Mouse (Mus musculus) lung, adult 2 months (tissue): Measurements from ENCODE around the gene Rgl1. TPM values are rescaled to one million over a fixed set of nuclear protein-coding genes. Genes with fewer than 3 reads are reported as not detected.
"Not testable (repeated sequence)": the region's sequence is repeated elsewhere in the genome, so short reads cannot be mapped to it uniquely, and the experiment has no call there.

Experiments used
- DNase-seq: peaks from one replicate; pipeline ENCODE4 v3.0.0; 2022
- H3K4me1 ChIP-seq: fragments of 200-500 bp; 2 replicates; pipeline ENCODE4 v1.6.1; 2011; ENCODE audit warnings: low read length; ENCODE audit not compliant: control insufficient read depth, insufficient read depth
- H3K4me3 ChIP-seq: fragments of 200-500 bp; replicated peaks from 2 replicates; pipeline ENCODE3; 2011; ENCODE audit warnings: low read depth, mild to moderate bottlenecking, control low read depth, low read length; ENCODE audit errors: extremely low read depth
- CTCF ChIP-seq: fragments of 200-500 bp; IDR thresholded peaks from 2 replicates; pipeline ENCODE4 v1.5.1; 2011; ENCODE audit warnings: mild to moderate bottlenecking, low read length, control low read depth; ENCODE audit not compliant: insufficient read depth
- POLR2A ChIP-seq: fragments of 200-500 bp; IDR thresholded peaks from 2 replicates; pipeline ENCODE4 v1.6.1; 2011; ENCODE audit warnings: low read depth, mild to moderate bottlenecking, control low read depth, low read length, borderline replicate concordance; ENCODE audit errors: extremely low read depth
- WGBS: fragments of 180-500 bp; shearing (Covaris S2); methylation state at CpG from one replicate; pipeline ENCODE4 v1.1.7; 2018; 5-methylcytosine and 5-hydroxymethylcytosine counted together
- polyA plus RNA-seq: library from polyadenylated mRNA; depleted of rRNA; stranded (reverse); fragments of >200 nt; gene quantifications from 2 replicates; pipeline ENCODE4 v1.2.3, GENCODE M21; 2012

Gene Rgl1
- polyA plus RNA-seq, 1 experiment, result 35.7 TPM

DNA sequence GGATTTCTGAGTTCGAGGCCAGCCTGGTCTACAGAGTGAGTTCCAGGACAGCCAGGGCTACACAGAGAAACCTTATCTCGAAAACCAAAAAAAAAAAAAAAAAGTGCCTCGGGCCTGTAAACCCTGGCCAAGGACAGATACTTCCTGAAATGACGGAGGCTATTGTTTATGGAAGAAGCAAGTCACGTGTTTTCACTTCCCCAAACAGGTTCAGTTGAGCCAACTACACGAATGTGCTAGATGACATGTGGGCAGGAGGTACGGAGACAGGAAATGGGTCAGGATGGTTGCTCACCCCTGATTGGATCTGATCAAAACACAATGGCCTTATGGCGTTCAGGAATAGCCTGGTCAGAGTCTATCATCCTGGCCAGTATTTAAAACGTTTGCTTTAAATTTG, 32.0 kb upstream of the Rgl1 start:
- no peaks in the 10 kb centered on the region for H3K4me1 ChIP-seq
- DNase-seq, result no peak
- WGBS, result 34% methylated on average over 9 of the region's 9 CpGs
- H3K4me3 ChIP-seq, result no peak overlapping the region
- TF ChIP-seq POLR2A (no peak), CTCF (no peak)

DNA sequence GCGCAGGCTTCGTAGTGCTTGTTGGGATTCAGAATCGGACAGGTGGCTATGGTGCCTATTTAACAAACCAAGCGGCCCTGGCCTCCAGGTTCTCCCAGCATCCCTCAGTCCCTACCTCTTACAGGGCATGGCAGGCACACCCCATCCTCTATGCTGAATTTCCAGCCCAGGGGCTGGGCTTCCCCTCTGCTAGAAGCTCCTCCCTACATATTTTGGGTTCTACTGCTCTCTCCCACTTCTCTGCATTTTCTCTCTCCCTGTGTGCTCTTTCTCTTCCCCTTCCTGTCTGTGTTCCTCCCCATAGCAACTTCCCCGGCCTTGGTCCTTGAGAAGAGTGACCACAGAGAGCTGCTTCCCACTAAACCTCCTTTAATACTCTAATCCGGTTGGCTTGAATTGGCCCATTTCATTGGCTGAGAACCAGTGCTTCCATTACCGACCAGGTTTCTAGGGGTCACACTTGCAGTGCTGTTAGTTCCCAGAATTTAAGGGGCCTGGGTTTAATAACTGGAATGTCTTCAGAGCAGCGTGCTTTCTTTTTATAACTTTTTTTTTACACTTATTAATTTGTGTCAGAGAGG, 30.6 kb upstream of the Rgl1 start:
- no peaks in the 10 kb centered on the region for H3K4me1 ChIP-seq
- TF ChIP-seq POLR2A (no peak), CTCF (no peak)
- no peak for DNase-seq
- 74% methylated on average over 8 of the region's 8 CpGs for WGBS
- H3K4me3 ChIP-seq, result no peak overlapping the region

DNA sequence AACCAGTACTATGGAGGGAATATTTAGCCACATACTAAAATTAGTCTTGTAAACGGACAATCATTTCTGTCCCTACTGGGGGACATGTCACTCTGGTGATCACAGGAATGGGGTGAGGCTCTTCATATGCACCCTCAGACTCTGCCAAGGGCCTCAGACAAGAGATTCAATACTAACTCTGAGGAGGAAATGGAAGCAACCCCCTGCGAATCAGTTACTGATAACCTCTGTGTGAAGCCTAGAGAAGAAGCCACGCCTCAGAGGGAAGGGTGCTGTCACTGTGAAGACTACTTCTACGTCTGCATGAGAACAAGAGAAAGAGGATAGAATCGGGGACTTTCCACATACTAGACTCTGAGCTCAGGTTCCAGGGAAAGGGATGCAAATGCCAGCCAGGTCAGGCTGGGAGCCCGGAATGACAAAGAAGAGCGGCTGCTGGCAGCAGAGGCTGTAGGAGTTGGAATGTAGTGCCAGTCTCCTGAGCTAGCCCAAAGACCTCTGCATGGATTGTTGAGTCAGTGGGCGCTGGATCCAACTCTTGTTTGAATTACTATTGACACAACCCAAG, 29.6 kb upstream of the Rgl1 start:
- Histone ChIP-seq H3K4me1 (no peaks in the 10 kb centered on the region; the same call in 1 of the 2 replicates), H3K4me3 (no peak overlapping the region)
- 64% methylated on average over 8 of the region's 8 CpGs for WGBS
- no peak for DNase-seq
- TF ChIP-seq POLR2A, result no peak
- TF ChIP-seq CTCF, result no peak

DNA sequence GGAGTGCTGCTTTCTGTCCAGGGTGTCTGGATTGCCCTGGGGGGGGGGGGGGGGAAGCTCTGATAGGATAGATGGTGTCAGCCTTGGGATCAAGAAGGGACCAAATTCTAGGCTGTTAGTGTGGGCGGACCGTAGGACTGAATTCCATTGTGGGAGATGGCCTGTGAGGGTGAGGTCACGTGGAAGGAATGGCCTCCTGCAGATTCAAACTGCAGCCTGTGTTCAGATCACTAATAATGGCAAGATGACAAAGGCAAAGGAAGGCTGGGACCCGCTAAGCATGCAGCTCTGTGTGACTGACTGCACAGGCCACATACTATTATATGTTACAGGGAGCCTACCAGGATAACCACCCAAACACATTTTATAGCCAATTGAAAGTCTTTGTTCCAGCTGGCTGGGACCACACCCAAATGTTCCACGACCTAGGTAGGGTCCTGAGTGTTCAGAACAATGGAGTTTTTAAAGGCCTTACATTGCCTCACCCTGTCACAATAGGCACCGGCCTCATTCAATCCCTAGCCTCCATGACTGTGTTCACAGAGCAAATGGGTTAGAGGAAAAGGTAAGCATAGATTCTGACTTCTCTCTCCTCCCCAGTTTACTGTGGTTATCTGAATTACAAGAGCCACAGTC, 27.5 kb upstream of the Rgl1 start:
- TF ChIP-seq POLR2A (no peak), CTCF (no peak)
- 72% methylated on average over 6 of the region's 6 CpGs for WGBS
- no peak for DNase-seq
- Histone ChIP-seq H3K4me3 (no peak overlapping the region), H3K4me1 (no peaks in the 10 kb centered on the region; the same call in 1 of the 2 replicates)

DNA sequence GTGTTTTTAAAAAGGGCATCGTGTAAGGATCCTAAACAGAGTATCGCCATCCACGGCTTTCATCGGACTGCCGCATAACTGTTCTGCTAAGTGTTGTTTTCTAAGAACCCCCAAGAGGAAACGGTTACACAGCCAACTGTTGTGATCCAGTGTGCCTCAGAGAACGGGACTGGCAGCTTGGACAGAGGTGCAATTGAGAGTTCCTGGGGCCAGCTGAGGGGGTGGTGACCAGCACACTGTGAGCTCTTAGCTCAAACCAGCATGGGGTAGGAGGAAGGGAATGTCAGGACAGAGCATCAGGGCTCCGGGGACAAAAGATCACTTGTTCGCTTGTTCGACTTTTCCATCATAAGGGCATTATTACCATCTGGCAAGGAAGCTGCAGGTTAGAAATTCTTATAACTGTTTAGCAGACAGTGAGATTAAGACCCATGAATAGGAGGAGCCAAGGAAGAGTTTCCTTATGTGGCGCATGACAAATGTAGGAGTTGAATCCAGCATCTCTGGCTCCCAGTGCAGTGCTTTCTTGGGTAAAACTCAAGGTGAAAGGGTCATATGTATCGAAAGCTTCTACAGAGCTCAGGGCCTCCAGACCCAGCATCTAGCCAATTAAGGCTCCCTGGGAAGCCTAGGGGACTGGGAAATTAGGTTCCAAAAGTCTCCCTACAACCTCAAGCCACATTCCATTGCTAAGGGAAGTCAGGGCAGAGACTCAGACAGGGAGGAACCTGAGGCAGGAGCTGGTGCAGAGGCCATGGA, 26.8 kb upstream of the Rgl1 start:
- WGBS, result 73% methylated on average over 12 of the region's 12 CpGs
- DNase-seq, result no peak
- no peak for TF ChIP-seq POLR2A
- TF ChIP-seq CTCF, result no peak
- no peaks in the 10 kb centered on the region; the same call in 1 of the 2 replicates for H3K4me1 ChIP-seq
- no peak overlapping the region for H3K4me3 ChIP-seq

DNA sequence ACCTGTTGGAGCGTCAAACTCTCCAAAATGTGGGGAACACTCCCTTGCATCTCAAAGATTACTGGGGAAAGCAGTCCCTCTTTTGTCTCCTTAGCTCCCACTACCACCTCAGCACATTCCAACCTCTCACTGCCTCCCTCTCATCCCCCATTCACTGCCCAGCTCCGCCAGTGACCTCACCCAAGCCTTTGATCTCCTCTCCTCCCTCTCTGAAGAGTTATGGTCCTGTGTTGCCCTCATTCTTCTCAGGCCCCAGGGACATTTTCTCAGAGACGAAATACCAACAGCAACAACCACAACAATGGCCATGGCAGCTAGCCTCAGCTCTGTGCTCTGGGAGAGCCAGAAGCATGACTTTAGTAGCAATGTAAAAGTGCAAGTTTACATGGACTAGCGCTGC, 25.1 kb upstream of the Rgl1 start:
- Histone ChIP-seq H3K4me3 (no peak overlapping the region), H3K4me1 (no peaks in the 10 kb centered on the region; the same call in 1 of the 2 replicates)
- 54% methylated on average over 4 of the region's 4 CpGs for WGBS
- no peak for DNase-seq
- no peak for TF ChIP-seq POLR2A
- no peak for TF ChIP-seq CTCF

DNA sequence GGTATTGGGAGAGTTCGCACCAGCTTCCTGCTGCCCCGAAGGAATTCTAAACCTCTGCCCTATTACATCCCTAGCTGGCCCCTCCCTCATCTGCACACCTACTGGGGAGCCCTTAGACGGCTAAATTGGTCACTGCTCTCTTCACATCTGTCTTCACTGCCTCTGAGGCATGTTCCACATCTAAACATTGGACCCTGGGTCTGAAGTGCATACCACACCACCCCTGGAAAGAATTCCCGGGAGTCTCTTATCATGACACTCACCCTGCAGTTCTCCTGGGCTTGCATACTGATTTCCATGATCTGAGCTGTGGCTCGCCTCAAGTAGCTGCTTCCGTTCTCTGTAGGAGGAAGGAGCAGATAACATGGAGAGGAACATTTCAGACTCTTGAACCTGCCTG, 24.7 kb upstream of the Rgl1 start:
- no peak for TF ChIP-seq POLR2A
- TF ChIP-seq CTCF, result no peak
- Histone ChIP-seq H3K4me3 (no peak overlapping the region), H3K4me1 (no peaks in the 10 kb centered on the region; the same call in 1 of the 2 replicates)
- WGBS, result 18% methylated on average over 6 of the region's 6 CpGs
- DNase-seq, result no peak

DNA sequence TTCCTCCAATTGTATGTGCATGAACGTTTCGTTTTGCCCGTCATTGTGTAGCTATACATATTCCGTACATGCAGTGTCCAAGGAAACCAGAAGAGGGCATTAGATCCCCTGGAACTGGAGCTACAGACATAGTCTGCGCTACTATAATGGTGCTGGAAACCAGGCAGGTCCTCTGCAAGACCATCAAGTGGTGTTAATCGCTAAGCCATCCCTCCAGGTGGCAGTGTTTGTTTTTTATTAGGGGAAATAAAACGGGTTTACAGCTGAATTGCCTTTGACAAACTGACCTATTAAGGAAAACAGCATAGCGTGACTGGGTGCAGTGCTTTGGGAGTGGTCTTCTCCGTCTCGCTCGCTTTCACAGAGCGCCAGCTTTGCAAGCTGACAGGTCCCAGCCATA, 24.1 kb upstream of the Rgl1 start:
- Histone ChIP-seq H3K4me3 (no peak overlapping the region), H3K4me1 (no peaks in the 10 kb centered on the region; the same call in 1 of the 2 replicates)
- TF ChIP-seq POLR2A (no peak), CTCF (peak; percentile 23; the same call in 1 of the 2 replicates)
- DNase-seq, result peak; percentile 28
- WGBS, result 36% methylated on average over 12 of the region's 12 CpGs

DNA sequence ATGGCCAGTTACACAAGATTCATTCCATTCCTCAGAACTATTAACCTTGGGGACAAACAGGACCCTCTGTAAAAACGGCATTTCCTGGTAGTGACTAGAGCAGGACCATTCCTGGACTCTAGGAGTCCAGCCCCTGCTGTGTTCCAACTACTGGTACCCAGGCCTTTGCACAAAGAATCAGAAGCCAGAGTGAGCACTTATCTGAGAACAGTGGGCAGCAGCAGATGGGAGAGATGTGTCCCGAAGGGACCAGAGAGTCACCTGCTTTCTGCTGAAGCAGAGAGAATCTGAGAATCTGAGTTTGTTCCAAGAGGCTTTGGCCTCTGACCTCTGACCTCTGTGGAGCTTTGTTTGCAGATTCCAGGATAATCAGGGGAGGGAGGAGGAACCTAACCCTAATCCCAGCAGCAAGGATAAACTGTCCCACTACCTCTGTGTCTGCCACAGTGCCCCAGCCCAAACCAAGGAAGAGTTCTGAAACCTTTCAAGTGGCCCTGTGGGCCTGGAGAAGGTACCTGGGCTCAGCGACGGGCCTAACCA, 22.0 kb upstream of the Rgl1 start:
- no peak for DNase-seq
- TF ChIP-seq CTCF, result no peak
- TF ChIP-seq POLR2A, result no peak
- no peaks in the 10 kb centered on the region; the same call in 1 of the 2 replicates for H3K4me1 ChIP-seq
- 48% methylated on average over 4 of the region's 4 CpGs for WGBS
- H3K4me3 ChIP-seq, result no peak overlapping the region

DNA sequence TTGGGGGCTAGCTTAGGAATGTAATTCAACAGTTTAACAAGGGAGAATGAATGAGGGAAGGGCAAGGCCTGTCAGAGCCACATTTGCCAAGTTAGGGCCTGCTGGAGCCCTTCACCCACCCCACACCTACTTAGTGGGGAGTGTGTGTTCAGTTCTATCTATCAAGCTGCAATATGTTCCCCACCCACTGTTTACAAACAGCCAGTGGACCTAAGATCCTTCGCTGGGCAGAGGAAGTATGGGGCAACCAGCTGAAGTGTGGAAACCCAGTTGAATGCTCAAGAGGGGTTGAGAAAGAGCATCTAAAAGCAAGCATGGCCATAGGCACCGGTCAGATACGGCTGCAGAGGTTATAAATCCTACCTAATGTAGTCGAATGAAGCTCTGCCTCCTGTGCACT, 20.8 kb upstream of the Rgl1 start:
- Histone ChIP-seq H3K4me1 (no peaks in the 10 kb centered on the region; the same call in 1 of the 2 replicates), H3K4me3 (no peak overlapping the region)
- WGBS, result 78% methylated on average over 4 of the region's 4 CpGs
- TF ChIP-seq POLR2A (no peak), CTCF (no peak)
- no peak for DNase-seq

DNA sequence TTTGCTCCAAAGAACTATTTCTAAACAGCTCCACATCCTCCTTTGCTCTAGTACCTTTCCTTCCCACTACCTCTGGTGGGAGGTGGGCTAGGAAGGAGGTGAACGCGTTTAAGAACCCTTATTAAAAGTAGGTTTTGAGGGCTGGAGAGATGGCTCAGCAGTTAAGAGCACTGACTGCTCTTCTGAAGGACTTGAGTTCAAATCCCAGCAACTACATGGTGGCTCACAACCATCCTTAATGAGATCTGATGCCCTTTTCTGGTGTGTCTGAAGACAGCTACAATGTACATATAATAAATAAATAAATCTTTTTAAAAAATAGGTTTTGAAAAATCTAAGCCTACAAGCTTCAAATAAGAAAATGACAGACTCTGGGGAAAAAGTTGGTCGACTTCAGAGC, 19.3 kb upstream of the Rgl1 start:
- 77% methylated on average over 3 of the region's 3 CpGs for WGBS
- DNase-seq, H3K4me3 ChIP-seq, H3K4me1 ChIP-seq: not testable (repeated sequence)
